Mouse (Mus musculus) stomach, postnatal 0 days (tissue): Measurements from ENCODE around the gene Extl2.

Experiments
- CTCF ChIP-seq: IDR thresholded peaks from 2 replicates; pipeline ENCODE4 v1.5.1; 2016; ENCODE audit warnings: antibody characterized with exemption, low read depth, mild to moderate bottlenecking, moderate library complexity
- EP300 ChIP-seq: optimal IDR thresholded peaks from 2 replicates; pipeline ENCODE3; 2016; ENCODE audit warnings: antibody characterized with exemption

DNA sequence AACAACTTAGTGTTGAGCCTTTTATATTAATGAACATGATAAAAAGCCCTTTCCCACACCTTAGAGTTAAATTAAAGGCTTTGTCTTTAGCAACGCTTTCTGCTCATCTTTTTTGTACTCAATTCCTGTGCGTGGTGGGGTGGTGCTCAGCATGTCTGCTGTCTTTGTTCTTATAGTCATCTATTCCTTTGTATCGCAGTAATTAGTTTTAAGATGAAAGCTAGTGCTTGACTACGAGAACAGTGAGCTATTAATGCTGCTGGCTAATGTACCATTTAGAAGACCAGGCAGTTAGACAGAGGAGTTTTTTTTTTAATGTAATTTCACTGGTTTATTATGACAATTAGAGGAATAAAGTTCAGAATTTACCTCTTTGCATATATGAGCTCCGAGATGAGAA lies 53.1 kb downstream of the Extl2 start:
- TF ChIP-seq CTCF (no peak), EP300 (no peak)
